Mouse (Mus musculus) left cerebral cortex, postnatal 4 days (tissue): ENCODE data around the gene Usp33. TPM values are rescaled to one million over a fixed set of nuclear protein-coding genes. Genes with fewer than 3 reads are reported as not detected.
"Not testable (repeated sequence)": the region's sequence is repeated elsewhere in the genome, so short reads cannot be mapped to it uniquely, and the experiment has no call there.

Experiments
- DNase-seq: peaks from one replicate; pipeline ENCODE4 v3.0.0-alpha.2; 2022
- intact Hi-C: fragments of 180-260 bp; cut with DNase I; formaldehyde crosslinking; loops from one replicate; pipeline ENCODE4 v1.15.1; 2025
- total RNA-seq, 2 experiments: library from RNA; stranded (reverse); gene quantifications; 2 replicates each; pipeline ENCODE4 v1.2.3; 2021

The Usp33 gene
- total RNA-seq = 100 to 1,000 TPM; 120 to 129 TPM

GRCm38 (mm10) chr3:152345732-152346632 is at the start of gene Usp33:
Usp33 (plus strand) TSS chr3:152346478.
- intact Hi-C loops = no loop called here
- peak; percentile 95 for DNase-seq

- no peak for DNase-seq
- intact Hi-C loops = no loop called here
These were observed 45.6 kb upstream of the Usp33 start for GRCm38 (mm10) chr3:152300376-152301337.

- intact Hi-C loops = no loop called here
- DNase-seq = no peak
These were observed 43.3 kb upstream of the Usp33 start for GRCm38 (mm10) chr3:152302991-152303390.

GRCm38 (mm10) chr3:152304093-152304815 is 42.0 kb upstream of the Usp33 start:
- intact Hi-C loops = no loop called here
- DNase-seq = no peak

GRCm38 (mm10) chr3:152305080-152305479 is 41.2 kb upstream of the Usp33 start:
- DNase-seq = no peak
- intact Hi-C loops = no loop called here

- no peak for DNase-seq
- intact Hi-C loops = no loop called here
These were observed 40.3 kb upstream of the Usp33 start for GRCm38 (mm10) chr3:152305971-152306370.

GRCm38 (mm10) chr3:152308485-152309249 is 37.6 kb upstream of the Usp33 start:
- intact Hi-C loops = no loop called here

GRCm38 (mm10) chr3:152309250-152309645 is 37.0 kb upstream of the Usp33 start:
- no peak for DNase-seq
- intact Hi-C loops = no loop called here

More at GRCm38 (mm10) chr3:152308485-152309249, 37.6 kb upstream of the Usp33 start:
- no peak for DNase-seq

- DNase-seq = not testable (repeated sequence)
- intact Hi-C loops = loop anchor here (10.0 kb wide), 1 partner anchor 50 kb away; the partner anchor contains the start of gene Nexn
These were observed 31.6 kb upstream of the Usp33 start for GRCm38 (mm10) chr3:152314666-152315065.

GRCm38 (mm10) chr3:152315613-152316012 is 30.7 kb upstream of the Usp33 start:
- DNase-seq = peak; percentile 83
- intact Hi-C loops = loop anchor here (10.0 kb wide), 1 partner anchor 51 kb away; the partner anchor contains the start of gene Nexn

GRCm38 (mm10) chr3:152316447-152317173 is 29.7 kb upstream of the Usp33 start:
- not testable (repeated sequence) for DNase-seq
- intact Hi-C loops = loop anchor here (10.0 kb wide), 1 partner anchor 52 kb away; the partner anchor contains the start of gene Nexn

GRCm38 (mm10) chr3:152320972-152321645 is 25.2 kb upstream of the Usp33 start:
- intact Hi-C loops = no loop called here

GRCm38 (mm10) chr3:152321765-152322547 is 24.3 kb upstream of the Usp33 start:
- no peak for DNase-seq
- intact Hi-C loops = no loop called here

More at GRCm38 (mm10) chr3:152320972-152321645, 25.2 kb upstream of the Usp33 start:
- DNase-seq = no peak

- intact Hi-C loops = no loop called here
These were observed 14.2 kb upstream of the Usp33 start for GRCm38 (mm10) chr3:152332104-152332503.

GRCm38 (mm10) chr3:152332545-152333300 is 13.6 kb upstream of the Usp33 start:
- no peak for DNase-seq
- intact Hi-C loops = no loop called here

More at GRCm38 (mm10) chr3:152332104-152332503, 14.2 kb upstream of the Usp33 start:
- DNase-seq = no peak

GRCm38 (mm10) chr3:152333641-152334040 is 12.6 kb upstream of the Usp33 start:
- no peak for DNase-seq
- intact Hi-C loops = no loop called here

- intact Hi-C loops = no loop called here
- DNase-seq = no peak
These were observed 10.2 kb upstream of the Usp33 start for GRCm38 (mm10) chr3:152336085-152336484.
